Mouse (Mus musculus): Measurements from ENCODE around the gene Lpar3. TPM values are rescaled to one million over a fixed set of nuclear protein-coding genes. Genes with fewer than 3 reads are reported as not detected.

The Lpar3 gene
- polyA plus RNA-seq (2015; fragmentation: Nextera tagmentation; extraction: Ambion mirVana): 4.6 and 4.7 TPM in 2 replicates

DNA sequence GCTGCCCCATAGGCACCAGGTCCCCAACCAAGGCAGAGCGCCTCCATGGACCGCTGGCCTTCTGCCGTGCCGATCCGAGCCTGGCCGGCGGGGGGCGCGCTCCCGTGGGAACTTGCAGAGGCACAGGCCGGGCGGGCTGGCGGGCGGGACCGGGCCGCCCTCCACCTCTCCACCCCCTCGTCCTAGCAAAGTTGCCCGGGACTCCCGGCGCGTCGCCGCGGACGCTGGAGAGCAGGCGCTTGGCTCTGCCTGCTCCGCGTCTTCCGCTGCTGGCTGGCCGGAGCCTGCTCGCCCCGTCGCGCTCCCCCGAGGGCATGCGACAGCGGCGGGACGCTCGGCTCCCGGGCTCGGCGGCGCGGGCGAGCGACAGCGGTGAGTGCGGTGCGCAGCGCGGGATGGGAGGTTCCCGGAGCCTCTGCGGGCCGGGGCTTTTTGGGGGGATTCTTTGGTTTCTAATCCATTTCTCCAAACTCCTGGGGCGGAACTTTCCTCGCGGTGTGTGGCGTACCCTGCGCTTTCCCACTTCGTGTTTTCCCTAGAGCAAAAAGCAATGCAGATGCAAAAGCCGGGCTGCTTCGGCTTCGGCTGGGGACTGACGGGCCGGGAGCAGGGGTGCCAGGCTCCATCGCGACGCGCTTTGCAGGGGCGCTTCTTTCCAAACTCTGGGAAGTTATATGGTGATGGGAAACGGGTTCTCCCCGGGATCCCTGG, at the start of gene Lpar3:
Lpar3 (plus strand) TSS at position 188 of the 711 bp plus-strand sequence.
- DNase-seq (ENCODE audit: low spot score): peak; percentile 11

DNA sequence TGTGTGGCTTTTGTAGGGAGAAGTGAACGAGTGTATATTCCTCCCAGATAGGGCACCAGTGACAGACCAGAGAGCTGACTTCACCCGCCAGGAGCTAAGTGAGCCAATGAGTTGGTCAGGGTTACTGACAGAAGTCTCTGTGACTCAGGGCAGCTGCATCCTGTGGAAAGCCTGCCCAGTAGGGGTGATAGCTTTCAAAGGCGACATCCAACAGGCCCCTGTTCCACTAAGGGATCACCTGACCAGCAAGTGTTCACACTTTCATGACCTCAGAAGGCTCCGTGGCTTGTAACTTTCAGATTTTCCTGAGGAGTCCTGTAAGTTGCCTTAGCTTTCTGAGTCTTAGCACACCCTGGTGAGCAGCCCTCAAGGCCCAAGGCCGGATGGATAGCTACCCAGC, 47.7 kb upstream of the Lpar3 start:
- no peak for DNase-seq (ENCODE audit: low spot score)

DNA sequence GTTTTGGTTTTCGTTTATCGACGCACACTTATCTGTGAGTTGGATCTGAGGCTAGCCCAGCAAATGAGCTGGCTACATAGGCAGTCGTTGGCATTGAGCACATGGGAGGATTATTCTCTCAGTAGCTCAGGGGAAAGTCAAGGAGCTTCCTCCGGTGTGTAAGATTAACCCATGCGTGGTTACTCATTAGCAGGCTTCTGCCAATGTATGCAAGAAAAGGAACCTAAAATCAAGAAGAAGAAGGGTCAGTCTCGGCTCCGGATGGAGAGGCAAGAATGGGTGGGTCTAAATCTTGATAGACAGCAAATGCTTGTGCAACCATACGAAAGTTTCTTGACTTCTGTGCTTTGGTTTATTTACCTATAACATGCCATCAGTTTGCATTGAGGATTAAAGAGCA, 46.5 kb upstream of the Lpar3 start:
- DNase-seq (ENCODE audit: low spot score): no peak

GRCm38 (mm10) chr3:146177295-146177694, 43.5 kb upstream of the Lpar3 start:
- no peak for DNase-seq (ENCODE audit: low spot score)

GRCm38 (mm10) chr3:146177748-146178582, 42.8 kb upstream of the Lpar3 start:
- DNase-seq (ENCODE audit: low spot score): peak; percentile 86

DNA sequence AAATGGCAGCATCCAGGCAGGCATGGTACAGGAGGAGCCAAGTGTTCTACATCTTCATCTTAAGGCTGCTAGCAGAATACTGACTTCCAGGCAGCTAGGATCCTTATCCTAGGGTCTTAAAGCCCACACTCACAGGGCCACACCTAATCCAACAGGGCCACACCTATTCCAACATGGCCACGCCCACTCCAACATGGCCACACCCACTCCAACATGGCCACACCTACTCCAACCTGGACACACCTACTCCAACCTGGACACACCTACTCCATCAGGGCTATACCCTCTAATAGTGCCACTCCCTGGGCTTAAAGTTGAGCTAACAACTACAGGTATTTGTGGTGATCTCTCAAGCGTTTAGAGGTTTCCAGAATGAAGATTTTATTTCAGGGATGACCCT, 40.4 kb upstream of the Lpar3 start:
- DNase-seq (ENCODE audit: low spot score): no peak

GRCm38 (mm10) chr3:146180986-146181385, 39.8 kb upstream of the Lpar3 start:
- peak; percentile 56 for DNase-seq (ENCODE audit: low spot score)

- peak; percentile 66 for DNase-seq (ENCODE audit: low spot score)
Measured at GRCm38 (mm10) chr3:146184992-146185657, 35.6 kb upstream of the Lpar3 start.

DNA sequence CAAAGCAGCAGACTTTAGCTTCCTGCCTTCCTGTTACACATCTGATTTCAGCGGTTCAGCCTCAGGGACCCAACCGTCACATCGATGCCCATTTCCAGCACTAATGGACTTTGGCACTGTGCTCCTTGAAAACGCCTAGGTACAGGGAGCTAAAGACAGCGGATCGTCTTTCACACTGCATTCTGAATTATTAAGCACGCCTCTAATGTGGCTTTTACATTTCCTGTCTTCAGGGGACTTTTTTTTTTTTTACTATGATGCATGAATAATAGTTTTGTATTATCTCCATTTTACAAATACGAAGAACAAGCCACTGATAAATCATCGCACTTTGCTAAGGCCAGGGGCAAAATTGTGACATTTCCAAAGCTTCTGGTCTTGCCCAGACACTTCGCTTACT, 34.7 kb upstream of the Lpar3 start:
- no peak for DNase-seq (ENCODE audit: low spot score)

- no peak for DNase-seq (ENCODE audit: low spot score)
Measured at GRCm38 (mm10) chr3:146189933-146190332, 30.8 kb upstream of the Lpar3 start.

DNA sequence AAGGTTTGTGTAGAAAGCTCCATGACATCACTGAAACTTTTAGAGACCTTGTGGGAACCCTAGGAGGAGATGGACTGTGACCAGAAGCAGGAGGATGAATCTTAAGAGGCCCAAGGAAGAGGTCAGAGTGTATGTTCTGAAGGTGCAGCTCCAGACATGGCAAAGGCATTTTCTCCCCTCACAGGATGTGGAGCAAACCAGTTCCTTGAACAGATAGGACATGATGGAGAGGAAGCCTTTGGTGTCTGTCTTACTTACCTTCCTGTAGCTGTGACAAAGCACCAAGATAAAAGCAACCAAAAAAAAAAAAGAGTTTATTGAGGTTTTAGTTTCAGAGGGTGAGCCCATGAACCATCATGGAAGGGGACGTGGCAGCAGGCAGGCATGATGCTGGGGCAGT, 28.3 kb upstream of the Lpar3 start:
- peak; percentile 29 for DNase-seq (ENCODE audit: low spot score)

DNA sequence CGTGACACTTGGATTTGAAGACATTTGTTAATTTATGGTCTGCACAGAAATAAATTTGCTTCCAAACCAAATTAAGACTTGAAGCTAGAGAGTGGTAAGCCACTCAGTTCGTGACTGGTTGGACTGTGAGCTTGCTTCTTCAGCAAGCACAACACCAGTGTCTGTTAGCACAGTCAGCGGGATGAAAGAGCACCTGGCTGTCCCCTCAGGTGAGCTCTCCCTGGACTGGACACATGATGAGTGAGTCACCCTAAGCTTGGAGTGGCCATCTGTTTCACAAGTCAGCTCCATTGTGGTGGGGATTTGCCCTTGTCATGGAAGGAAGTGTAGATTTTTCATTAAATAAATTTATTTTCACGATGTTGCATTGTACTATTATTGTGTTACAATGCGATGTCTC, 25.6 kb upstream of the Lpar3 start:
- DNase-seq (ENCODE audit: low spot score): no peak

- DNase-seq (ENCODE audit: low spot score): no peak
Measured at GRCm38 (mm10) chr3:146196301-146196700, 24.5 kb upstream of the Lpar3 start.

- no peak for DNase-seq (ENCODE audit: low spot score)
Measured at GRCm38 (mm10) chr3:146196780-146197743, 23.7 kb upstream of the Lpar3 start.

DNA sequence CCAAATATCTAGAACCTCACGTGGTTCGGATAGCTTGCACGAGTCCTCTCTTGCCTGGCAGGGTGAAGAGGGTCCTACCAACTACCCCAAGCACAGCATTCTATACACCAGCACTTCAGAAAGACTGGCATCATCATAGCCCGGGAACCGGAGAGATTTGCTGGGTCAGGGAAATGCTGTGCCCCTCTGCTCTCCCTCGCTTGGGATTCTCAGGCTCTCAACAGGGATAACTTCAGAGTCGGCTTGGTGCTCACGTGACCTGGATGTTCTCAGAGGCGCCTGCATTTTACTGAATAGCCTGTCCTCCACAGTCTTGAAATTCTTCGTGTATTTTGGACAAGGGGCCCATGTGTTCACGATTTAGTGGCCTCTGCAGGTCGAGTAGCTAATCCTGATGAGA, 23.0 kb upstream of the Lpar3 start:
- no peak for DNase-seq (ENCODE audit: low spot score)

- no peak for DNase-seq (ENCODE audit: low spot score)
Measured at GRCm38 (mm10) chr3:146198803-146199481, 21.8 kb upstream of the Lpar3 start.

DNA sequence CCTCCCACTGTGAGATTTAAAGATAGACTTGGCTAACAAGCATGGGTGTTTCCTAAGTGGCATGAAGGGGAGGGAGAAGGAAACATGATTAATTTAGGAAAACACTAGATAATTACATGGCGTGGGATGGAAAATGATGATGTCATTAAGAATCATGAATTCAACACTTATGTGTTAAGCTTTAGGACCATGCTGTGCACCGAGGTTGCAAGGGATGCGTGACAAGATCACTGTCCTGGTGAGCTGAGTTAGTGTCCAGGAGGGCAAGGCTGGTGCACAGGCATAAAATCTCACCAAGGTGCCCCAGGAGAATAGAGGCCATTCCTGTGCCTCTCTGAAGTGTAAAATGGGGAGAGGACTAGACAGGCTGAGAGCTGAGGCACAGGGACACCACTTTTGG, 21.3 kb upstream of the Lpar3 start:
- no peak for DNase-seq (ENCODE audit: low spot score)

- no peak for DNase-seq (ENCODE audit: low spot score)
Measured at GRCm38 (mm10) chr3:146204375-146204774, 16.4 kb upstream of the Lpar3 start.

GRCm38 (mm10) chr3:146205305-146205704, 15.5 kb upstream of the Lpar3 start:
- no peak for DNase-seq (ENCODE audit: low spot score)

GRCm38 (mm10) chr3:146206635-146207034, 14.1 kb upstream of the Lpar3 start:
- no peak for DNase-seq (ENCODE audit: low spot score)
